Mouse (Mus musculus): ENCODE data around the gene Ang5. TPM values are rescaled to one million over a fixed set of nuclear protein-coding genes. Genes with fewer than 3 reads are reported as not detected.

Gene Ang5
- total RNA-seq, 2 experiments from 2014 or later: not detected

Other genes starting within 250 kb of the Ang5 start
- not detected in 2 replicates for gene Gm16506, start 229.6 kb upstream of the Ang5 start, total RNA-seq (2014; fragmentation: Nextera tagmentation)
- gene Gm16506, start 229.6 kb upstream of the Ang5 start, total RNA-seq (2017): not detected in 2 replicates
- gene Gm6526, start 209.2 kb upstream of the Ang5 start, total RNA-seq (2014; fragmentation: Nextera tagmentation): not detected in 2 replicates
- not detected in 2 replicates for gene Gm6526, start 209.2 kb upstream of the Ang5 start, total RNA-seq (2017)
- gene Gm8180, start 172.3 kb upstream of the Ang5 start, total RNA-seq (2014; fragmentation: Nextera tagmentation): not detected in 2 replicates
- gene Gm8180, start 172.3 kb upstream of the Ang5 start, total RNA-seq (2017): not detected in 2 replicates
- not detected in 2 replicates for gene Ear1, start 81.6 kb upstream of the Ang5 start, total RNA-seq (2014; fragmentation: Nextera tagmentation)
- 3.2 and 4.2 TPM in 2 replicates for gene Ear1, start 81.6 kb upstream of the Ang5 start, total RNA-seq (2017)
- not detected in 2 replicates for gene Ear10, start 33.5 kb upstream of the Ang5 start, total RNA-seq (2014; fragmentation: Nextera tagmentation)
- gene Ear10, start 33.5 kb upstream of the Ang5 start, total RNA-seq (2017): not detected in 2 replicates
- gene Gm8113, start 31.7 kb upstream of the Ang5 start, total RNA-seq (2014; fragmentation: Nextera tagmentation): 8.1 and 11.5 TPM in 2 replicates
- gene Gm8113, start 31.7 kb upstream of the Ang5 start, total RNA-seq (2017): 3.2 and 5.9 TPM in 2 replicates
- gene Ang6, start 45.2 kb downstream of the Ang5 start, total RNA-seq (2014; fragmentation: Nextera tagmentation): not detected in 2 replicates
- not detected in 2 replicates for gene Ang6, start 45.2 kb downstream of the Ang5 start, total RNA-seq (2017)
- not detected in 2 replicates for gene Ear2, start 145.6 kb downstream of the Ang5 start, total RNA-seq (2014; fragmentation: Nextera tagmentation)
- gene Ear2, start 145.6 kb downstream of the Ang5 start, total RNA-seq (2017): 7.2 and 9.9 TPM in 2 replicates
- gene Gm3327, start 166.8 kb downstream of the Ang5 start, total RNA-seq (2014; fragmentation: Nextera tagmentation): not detected in 2 replicates
- not detected in 2 replicates for gene Gm3327, start 166.8 kb downstream of the Ang5 start, total RNA-seq (2017)
- not detected in 2 replicates for gene Gm8212, start 240.6 kb downstream of the Ang5 start, total RNA-seq (2014; fragmentation: Nextera tagmentation)
- not detected in 2 replicates for gene Gm8212, start 240.6 kb downstream of the Ang5 start, total RNA-seq (2017)

All from granulocyte monocyte progenitor cell, adult 5-6 weeks (primary cell).